Mouse (Mus musculus): Measurements from ENCODE around the gene Slc30a2.

GRCm38 (mm10) chr4:134310656-134311055 is 32.3 kb upstream of the Slc30a2 start:
- TF ChIP-seq CTCF (IDR thresholded peaks at IDR 0.05; ENCODE audit: borderline replicate concordance, insufficient read depth, low read depth, low read length) (no peak), POLR2A (IDR thresholded peaks at IDR 0.05; ENCODE audit: borderline replicate concordance, insufficient read depth, low read length) (no peak)

All from cerebellum, adult 2 months (tissue).